Mouse (Mus musculus) E14TG2a.4 (cell line): Measurements from ENCODE around the gene Pet100.
"Not testable (repeated sequence)": the region's sequence is repeated elsewhere in the genome, so short reads cannot be mapped to it uniquely, and the experiment has no call there.

Source experiments
- CTCF ChIP-seq: conservative IDR thresholded peaks from 2 replicates; pipeline ENCODE4 v1.5.1; 2014; ENCODE audit warnings: low read length
- NANOG ChIP-seq: IDR thresholded peaks from 2 replicates; pipeline ENCODE4 v1.6.1; 2014; ENCODE audit warnings: borderline replicate concordance, low read length, mixed read lengths
- POU5F1 ChIP-seq: IDR thresholded peaks from 2 replicates; pipeline ENCODE4 v1.6.1; 2014; ENCODE audit warnings: low read length, borderline replicate concordance

DNA sequence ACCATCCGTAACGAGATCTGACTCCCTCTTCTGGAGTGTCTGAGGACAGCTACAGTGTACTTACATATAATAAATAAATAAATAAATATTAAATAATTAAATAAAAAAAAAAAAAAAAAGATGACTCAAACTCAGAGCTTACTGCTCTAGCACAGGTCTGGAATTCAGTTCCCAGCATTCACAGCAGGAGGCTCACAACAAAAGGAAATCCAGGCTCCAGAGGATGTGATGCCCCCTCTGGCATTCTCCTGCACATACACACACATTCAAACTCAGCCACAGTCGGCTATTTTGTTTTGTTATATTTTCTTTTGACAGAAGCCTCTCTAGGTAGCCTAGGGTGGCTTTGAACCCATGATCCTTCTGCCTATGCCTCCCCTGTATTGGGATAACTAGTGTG, 39.4 kb upstream of the Pet100 start:
- TF ChIP-seq NANOG, CTCF, POU5F1: not testable (repeated sequence)
